Mouse (Mus musculus): ENCODE results near the gene Vdr. TPM values are rescaled to one million over a fixed set of nuclear protein-coding genes. Genes with fewer than 3 reads are reported as not detected.
A peak's percentile ranks its signal among the peaks of the same experiment; 100 is the strongest.

Gene Vdr
- polyA plus RNA-seq, 1 experiment from 2014 or later, result 0.59 TPM

DNA sequence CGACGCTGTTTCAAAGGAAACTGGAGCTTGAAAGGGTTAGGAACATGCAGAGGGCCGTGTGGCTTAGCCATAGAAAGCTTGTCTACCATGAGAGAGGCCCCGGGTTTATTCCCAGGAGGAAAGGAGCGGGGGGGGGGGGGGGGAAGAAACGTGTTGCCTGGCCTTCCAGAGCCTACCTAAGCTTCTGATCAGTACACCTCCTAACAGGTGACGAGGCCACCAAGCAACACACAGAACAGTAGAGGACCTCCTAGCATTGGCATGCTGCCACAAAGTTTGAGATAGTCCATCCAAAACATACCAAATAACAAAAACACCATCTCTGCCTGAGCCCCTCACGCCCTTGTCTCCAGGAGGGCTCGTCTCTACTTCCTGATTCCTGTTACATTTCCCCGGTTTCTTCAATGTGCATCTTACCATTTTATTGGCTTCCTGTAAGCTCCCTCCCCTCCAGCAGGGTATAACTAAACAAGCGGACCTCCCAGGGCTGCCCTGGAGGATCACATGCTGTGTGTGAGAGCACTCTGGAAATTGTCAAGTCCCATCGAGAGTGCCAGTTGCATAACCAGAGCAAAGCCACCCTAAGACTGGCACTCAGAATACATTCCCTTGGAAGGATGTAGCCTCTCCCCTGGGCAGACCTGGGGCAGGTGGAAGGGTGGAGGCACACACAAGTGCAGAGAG is 87.7 kb downstream of the Vdr start:
- H3K4me1 ChIP-seq, result peaks cover 77% of the 10 kb centered on the region
- H3K4me3 ChIP-seq, result no peak overlapping the region
- peaks cover 20% of the 10 kb centered on the region for H3K36me3 ChIP-seq (replicated peaks)
- no peaks in the 10 kb centered on the region for H3K9me3 ChIP-seq
- peaks cover 15% of the 10 kb centered on the region; the same call in 1 of the 2 replicates for H3K27me3 ChIP-seq (replicated peaks; ENCODE audit: low read depth, poor library complexity, severe bottlenecking)
- no peak for DNase-seq (ENCODE audit: low spot score)
- 55% methylated on average over 12 of the region's 12 CpGs for WGBS
- H3K27ac ChIP-seq (replicated peaks), result no peak overlapping the region

- no peaks in the 10 kb centered on the region for H3K9me3 ChIP-seq
- WGBS, result 68% methylated on average over 6 of the region's 6 CpGs
- H3K27ac ChIP-seq (replicated peaks), result peak overlapping the region; percentile 67
- DNase-seq (ENCODE audit: low spot score), result no peak
- no peak overlapping the region for H3K4me3 ChIP-seq
- H3K4me1 ChIP-seq, result peaks cover 71% of the 10 kb centered on the region
- peaks cover 15% of the 10 kb centered on the region; the same call in 1 of the 2 replicates for H3K27me3 ChIP-seq (replicated peaks; ENCODE audit: low read depth, poor library complexity, severe bottlenecking)
- peaks cover 22% of the 10 kb centered on the region for H3K36me3 ChIP-seq (replicated peaks)
Measured at GRCm38 (mm10) chr15:97821983-97822363, 88.5 kb downstream of the Vdr start.

DNA sequence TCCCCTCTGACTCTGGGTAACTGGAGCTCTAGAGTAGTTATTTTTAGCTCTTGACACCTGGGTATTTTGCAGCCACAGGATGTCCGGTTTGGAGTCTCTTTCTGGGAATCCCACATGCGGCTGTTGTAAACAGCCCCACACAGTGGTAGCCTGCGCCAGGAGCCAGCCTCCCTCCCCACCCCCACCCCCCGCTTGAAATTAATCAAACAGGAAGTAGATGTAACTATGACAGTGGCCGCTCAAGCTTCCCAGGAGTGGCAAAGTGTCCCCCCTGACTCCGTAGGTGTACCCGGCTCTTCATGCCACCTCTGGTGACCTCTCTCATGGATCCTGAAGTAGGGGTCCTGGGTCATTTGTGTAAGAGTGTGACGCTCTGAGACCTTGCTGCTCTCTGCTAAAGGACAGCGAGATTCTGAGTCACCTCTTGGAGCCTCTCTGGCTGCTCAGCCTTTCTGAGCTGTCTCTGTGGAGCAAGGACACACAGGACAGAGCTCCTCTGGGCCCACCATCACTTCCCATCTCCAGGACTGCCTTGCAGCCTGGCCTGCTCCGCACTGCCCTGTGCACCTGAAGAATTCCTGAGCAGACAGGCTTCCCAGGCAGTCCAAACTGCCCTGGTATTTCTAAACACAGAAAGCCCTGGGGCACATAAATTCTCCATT is 89.0 kb downstream of the Vdr start:
- Histone ChIP-seq H3K4me1 (peaks cover 66% of the 10 kb centered on the region), H3K36me3 (replicated peaks) (peaks cover 25% of the 10 kb centered on the region), H3K4me3 (no peak overlapping the region), H3K27me3 (replicated peaks; ENCODE audit: low read depth, poor library complexity, severe bottlenecking) (peaks cover 13% of the 10 kb centered on the region; the same call in 1 of the 2 replicates), H3K9me3 (no peaks in the 10 kb centered on the region), H3K27ac (replicated peaks) (peak overlapping the region; percentile 67)
- peak; percentile 39 for DNase-seq (ENCODE audit: low spot score)
- 44% methylated on average over 10 of the region's 10 CpGs for WGBS

DNA sequence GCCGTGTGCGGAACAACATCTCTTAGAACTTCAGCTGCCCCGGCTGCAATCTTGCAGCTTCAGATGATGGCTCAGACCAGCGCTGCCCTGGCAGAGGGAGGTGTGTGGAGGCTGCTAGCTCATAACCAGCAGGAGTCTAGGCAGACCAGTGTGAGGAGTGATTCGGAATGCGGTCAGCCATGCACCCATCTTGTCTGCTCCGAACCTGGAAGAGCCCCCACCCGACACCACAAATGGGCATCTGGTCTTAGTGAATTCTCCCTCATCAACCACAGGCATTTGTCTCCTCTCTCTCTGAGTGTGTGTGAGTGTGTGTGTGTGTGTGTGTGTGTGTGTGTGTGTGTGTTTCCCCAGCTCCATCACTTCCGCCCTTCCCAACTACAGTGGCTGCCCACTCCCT is 90.5 kb downstream of the Vdr start:
- H3K27ac ChIP-seq (replicated peaks), result no peak overlapping the region

GRCm38 (mm10) chr15:97816199-97816994 is 94.0 kb downstream of the Vdr start:
- WGBS, result 91% methylated on average over 17 of the region's 17 CpGs
- H3K4me1 ChIP-seq, result peaks cover 51% of the 10 kb centered on the region
- DNase-seq (ENCODE audit: low spot score), result no peak
- no peak overlapping the region for H3K27ac ChIP-seq (replicated peaks)
- no peak overlapping the region for H3K4me3 ChIP-seq
- no peaks in the 10 kb centered on the region for H3K27me3 ChIP-seq (replicated peaks; ENCODE audit: low read depth, poor library complexity, severe bottlenecking)
- H3K9me3 ChIP-seq, result no peaks in the 10 kb centered on the region
- H3K36me3 ChIP-seq (replicated peaks), result peaks cover 40% of the 10 kb centered on the region

More for the DNA sequence above, 90.5 kb downstream of the Vdr start:
- Histone ChIP-seq H3K27me3 (replicated peaks; ENCODE audit: low read depth, poor library complexity, severe bottlenecking) (0 out of 2 replicates have a peak, but pooled peaks cover 3% of the 10 kb centered on the region), H3K36me3 (replicated peaks) (peaks cover 30% of the 10 kb centered on the region), H3K4me3 (no peak overlapping the region), H3K9me3 (no peaks in the 10 kb centered on the region), H3K4me1 (peaks cover 52% of the 10 kb centered on the region)
- DNase-seq (ENCODE audit: low spot score), result no peak
- 88% methylated on average over 9 of the region's 9 CpGs for WGBS

GRCm38 (mm10) chr15:97815254-97815653 is 95.2 kb downstream of the Vdr start:
- H3K4me3 ChIP-seq, result no peak overlapping the region
- DNase-seq (ENCODE audit: low spot score), result no peak
- peaks cover 46% of the 10 kb centered on the region for H3K36me3 ChIP-seq (replicated peaks)
- WGBS, result 94% methylated on average over 4 of the region's 4 CpGs
- H3K27me3 ChIP-seq (replicated peaks; ENCODE audit: low read depth, poor library complexity, severe bottlenecking), result no peaks in the 10 kb centered on the region
- H3K9me3 ChIP-seq, result no peaks in the 10 kb centered on the region
- peaks cover 39% of the 10 kb centered on the region for H3K4me1 ChIP-seq
- H3K27ac ChIP-seq (replicated peaks), result peak overlapping the region; percentile 45; the same call in 1 of the 2 replicates

DNA sequence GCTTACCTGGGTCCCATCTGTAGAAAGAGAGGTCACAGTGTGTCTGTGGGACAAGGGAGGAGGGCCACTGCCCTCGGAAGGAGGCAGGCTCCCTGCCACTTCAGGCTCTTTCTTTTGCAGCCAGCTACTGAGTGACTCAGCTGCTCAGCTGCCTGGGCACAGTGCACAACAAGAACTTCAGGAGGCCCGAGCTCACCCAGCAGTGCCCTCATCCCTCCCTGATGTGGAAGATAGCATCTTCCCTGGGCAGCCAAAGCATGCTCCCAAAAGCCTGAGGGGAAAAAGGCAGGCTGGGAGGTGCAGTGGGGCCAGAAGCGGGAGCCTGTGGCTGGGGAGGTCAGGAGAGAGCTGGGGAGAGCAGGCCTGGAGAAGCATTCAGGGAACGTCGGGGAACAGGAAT is 95.7 kb downstream of the Vdr start:
- Histone ChIP-seq H3K36me3 (replicated peaks) (peaks cover 49% of the 10 kb centered on the region), H3K27ac (replicated peaks) (peak overlapping the region; percentile 45), H3K27me3 (replicated peaks; ENCODE audit: low read depth, poor library complexity, severe bottlenecking) (no peaks in the 10 kb centered on the region), H3K4me3 (no peak overlapping the region), H3K9me3 (no peaks in the 10 kb centered on the region), H3K4me1 (peaks cover 39% of the 10 kb centered on the region)
- WGBS, result 61% methylated on average over 5 of the region's 5 CpGs
- DNase-seq (ENCODE audit: low spot score), result no peak

- WGBS, result 57% methylated on average over 21 of the region's 21 CpGs
- no peaks in the 10 kb centered on the region for H3K9me3 ChIP-seq
- peaks cover 39% of the 10 kb centered on the region for H3K4me1 ChIP-seq
- H3K4me3 ChIP-seq, result no peak overlapping the region
- peak overlapping the region; percentile 76 for H3K27ac ChIP-seq (replicated peaks)
- H3K27me3 ChIP-seq (replicated peaks; ENCODE audit: low read depth, poor library complexity, severe bottlenecking), result no peaks in the 10 kb centered on the region
- no peak for DNase-seq (ENCODE audit: low spot score)
- H3K36me3 ChIP-seq (replicated peaks), result peaks cover 59% of the 10 kb centered on the region
Measured at GRCm38 (mm10) chr15:97813452-97814204, 96.8 kb downstream of the Vdr start.

- H3K4me1 ChIP-seq, result peaks cover 35% of the 10 kb centered on the region
- no peak overlapping the region for H3K4me3 ChIP-seq
- H3K9me3 ChIP-seq, result no peaks in the 10 kb centered on the region
- peaks cover 67% of the 10 kb centered on the region for H3K36me3 ChIP-seq (replicated peaks)
- H3K27me3 ChIP-seq (replicated peaks; ENCODE audit: low read depth, poor library complexity, severe bottlenecking), result no peaks in the 10 kb centered on the region
- peak overlapping the region; percentile 76 for H3K27ac ChIP-seq (replicated peaks)
- 75% methylated on average over 7 of the region's 7 CpGs for WGBS
- DNase-seq (ENCODE audit: low spot score), result no peak
Measured at GRCm38 (mm10) chr15:97812875-97813274, 97.6 kb downstream of the Vdr start.

- Histone ChIP-seq H3K4me3 (no peak overlapping the region), H3K4me1 (peaks cover 39% of the 10 kb centered on the region), H3K27ac (replicated peaks) (peak overlapping the region; percentile 21; the same call in 1 of the 2 replicates), H3K36me3 (replicated peaks) (peaks cover 74% of the 10 kb centered on the region), H3K9me3 (no peaks in the 10 kb centered on the region), H3K27me3 (replicated peaks; ENCODE audit: low read depth, poor library complexity, severe bottlenecking) (no peaks in the 10 kb centered on the region)
- no peak for DNase-seq (ENCODE audit: low spot score)
- WGBS, result 81% methylated on average over 6 of the region's 6 CpGs
Measured at GRCm38 (mm10) chr15:97812126-97812525, 98.3 kb downstream of the Vdr start.

DNA sequence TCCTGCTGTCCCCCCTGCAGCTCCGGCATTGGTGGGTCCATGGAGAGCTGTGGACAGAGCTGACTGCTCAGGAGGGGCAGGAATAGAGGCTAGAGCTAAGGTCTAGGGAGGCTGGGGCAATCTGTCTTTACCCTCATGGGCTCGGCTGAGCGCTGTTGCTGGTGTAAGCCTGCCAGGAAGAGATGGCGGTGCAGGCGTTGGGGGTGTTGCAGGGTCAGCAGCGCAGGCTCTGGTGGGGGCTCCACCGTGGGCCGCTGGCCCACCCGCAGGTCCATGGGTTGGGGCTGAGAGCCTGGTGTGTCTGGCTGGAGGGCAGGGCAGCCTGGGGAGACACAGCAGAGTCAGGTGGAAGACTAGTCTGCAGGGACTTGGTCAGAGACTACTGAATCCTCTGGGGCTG is 99.1 kb downstream of the Vdr start:
- Histone ChIP-seq H3K27ac (replicated peaks) (no peak overlapping the region), H3K4me1 (peaks cover 45% of the 10 kb centered on the region), H3K4me3 (no peak overlapping the region), H3K27me3 (replicated peaks; ENCODE audit: low read depth, poor library complexity, severe bottlenecking) (no peaks in the 10 kb centered on the region), H3K36me3 (replicated peaks) (peaks cover 75% of the 10 kb centered on the region), H3K9me3 (no peaks in the 10 kb centered on the region)
- no peak for DNase-seq (ENCODE audit: low spot score)
- 91% methylated on average over 9 of the region's 9 CpGs for WGBS

GRCm38 (mm10) chr15:97810399-97810798 is 100.0 kb downstream of the Vdr start:
- peaks cover 72% of the 10 kb centered on the region for H3K36me3 ChIP-seq (replicated peaks)
- H3K4me1 ChIP-seq, result peaks cover 45% of the 10 kb centered on the region
- no peak overlapping the region for H3K27ac ChIP-seq (replicated peaks)
- no peak overlapping the region for H3K4me3 ChIP-seq
- H3K27me3 ChIP-seq (replicated peaks; ENCODE audit: low read depth, poor library complexity, severe bottlenecking), result no peaks in the 10 kb centered on the region
- no peaks in the 10 kb centered on the region for H3K9me3 ChIP-seq
- DNase-seq (ENCODE audit: low spot score), result no peak
- 91% methylated on average over 5 of the region's 5 CpGs for WGBS

All from embryonic facial prominence, embryonic 10.5 days (tissue).